Mouse (Mus musculus) left cerebral cortex, adult 9 months (tissue): ENCODE data around the gene Os9.

ENCODE experiments used
- DNase-seq, 2 experiments: peaks; one replicate each; pipeline ENCODE4 v3.0.0; 2022; ENCODE audit warnings: low spot score in 2 of 2

Gene Os9

DNA sequence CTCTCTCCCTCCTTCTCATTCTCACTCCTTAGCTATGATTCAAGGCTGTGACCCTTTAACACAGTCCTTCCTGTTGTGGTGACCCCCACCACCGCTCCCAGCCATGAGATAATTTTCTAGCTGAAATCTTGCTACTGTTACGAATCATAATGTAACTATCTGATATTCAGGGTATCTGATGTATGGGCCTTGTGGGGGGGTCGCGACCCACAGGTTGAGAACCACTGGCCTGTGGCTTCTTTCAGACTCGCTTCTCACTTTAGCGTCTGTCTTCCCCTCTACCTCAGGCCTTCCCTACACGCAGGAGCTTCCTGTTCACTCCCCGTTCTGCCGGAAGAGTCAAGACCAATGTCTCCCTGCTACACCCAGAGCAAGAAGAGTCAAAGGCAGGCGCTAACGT, 2.5 kb downstream of the Os9 start:
- DNase-seq: no peak

DNA sequence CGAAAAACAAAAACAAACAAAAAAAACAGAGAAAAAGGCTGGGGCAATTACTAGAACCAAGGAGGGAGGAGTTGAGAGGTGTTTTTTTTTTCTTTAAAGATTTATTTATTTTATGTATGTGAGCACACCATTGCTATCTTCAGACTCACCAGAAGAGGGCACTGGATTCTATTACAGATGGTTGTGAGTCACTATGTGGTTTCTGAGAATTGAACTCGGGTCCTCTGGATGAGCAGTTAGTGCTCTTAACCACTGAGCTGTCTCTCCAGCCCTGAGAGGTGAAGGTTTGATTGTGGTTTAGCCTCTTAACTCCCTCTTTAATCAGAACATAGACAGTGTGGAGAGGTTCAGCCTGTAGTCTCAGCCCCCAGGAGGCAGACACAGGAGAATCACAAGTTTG, 5.9 kb downstream of the Os9 start:
- DNase-seq: no peak

DNA sequence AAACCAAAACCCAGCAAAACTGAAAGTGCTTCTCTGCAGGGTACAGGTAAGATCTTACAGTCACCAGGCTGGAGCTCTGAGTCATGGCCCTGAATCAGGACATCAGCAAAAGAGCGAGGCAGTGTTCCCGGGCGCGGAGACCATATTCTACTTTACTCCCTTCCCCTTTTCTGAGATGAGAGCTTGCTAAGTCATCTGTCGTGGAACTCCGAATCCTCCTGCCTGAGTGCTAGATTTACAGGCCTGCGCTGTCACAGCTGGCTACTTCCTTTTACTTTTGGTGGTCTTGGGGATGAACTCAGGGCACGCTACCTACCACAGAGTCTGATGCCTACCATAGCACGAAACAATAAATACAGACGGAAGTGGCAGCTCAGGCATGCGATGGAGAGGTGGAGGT, 6.5 kb downstream of the Os9 start:
- DNase-seq: no peak

DNA sequence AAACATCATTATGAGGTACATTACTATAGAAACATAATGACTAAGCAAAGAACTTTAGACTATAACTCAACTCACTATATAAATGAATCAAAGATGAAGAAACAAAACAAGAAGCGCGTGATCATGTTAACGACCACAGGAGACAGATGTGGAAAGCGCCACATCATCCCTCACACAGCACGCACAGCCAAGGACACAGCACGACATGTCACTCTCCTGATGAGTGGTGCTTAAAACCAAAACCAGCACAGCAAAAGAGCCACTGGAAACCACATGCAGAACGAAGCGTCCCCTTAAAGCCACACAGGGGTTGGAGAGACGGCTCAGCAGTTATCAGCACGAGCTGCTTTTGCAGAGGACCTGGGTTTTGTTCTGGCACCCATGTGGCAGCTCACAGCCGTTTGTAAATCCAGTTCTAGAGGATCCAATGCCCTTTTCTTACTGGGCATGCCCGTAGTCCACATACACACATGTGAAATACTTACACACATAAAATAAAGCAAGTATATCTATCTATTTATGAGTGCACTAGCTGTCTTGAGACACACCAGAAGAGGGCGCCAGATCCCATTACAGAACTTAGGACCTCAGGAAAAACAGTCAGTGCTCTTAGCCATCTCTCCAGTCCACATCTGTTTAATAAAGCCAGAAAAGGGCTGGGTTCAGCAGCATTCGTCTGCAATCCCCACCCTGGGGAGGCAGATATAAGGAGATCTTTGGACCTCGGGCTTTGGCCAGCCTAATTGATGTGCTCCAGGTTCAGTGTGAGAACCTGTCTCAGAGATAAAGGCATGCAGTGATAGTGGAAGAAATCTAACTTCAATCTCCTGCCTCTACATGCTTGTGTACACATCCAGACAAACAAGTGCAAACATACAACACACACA, 9.7 kb downstream of the Os9 start:
- DNase-seq: no peak

DNA sequence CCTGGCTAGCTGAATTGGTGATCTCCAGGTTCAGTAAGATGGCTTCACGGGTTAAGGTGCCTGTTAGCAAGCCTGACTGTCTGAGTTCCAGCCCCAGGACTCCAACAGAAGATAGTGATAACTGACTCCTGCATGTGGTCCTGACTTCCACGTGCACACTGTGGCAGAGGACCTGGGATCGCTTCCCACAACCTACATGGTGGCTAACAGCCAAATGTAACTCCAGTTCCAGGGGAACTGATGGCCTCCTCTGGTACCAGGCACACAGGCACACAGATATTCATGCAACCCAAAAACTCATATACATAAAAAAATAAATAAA, 12.7 kb downstream of the Os9 start:
- no peak for DNase-seq

DNA sequence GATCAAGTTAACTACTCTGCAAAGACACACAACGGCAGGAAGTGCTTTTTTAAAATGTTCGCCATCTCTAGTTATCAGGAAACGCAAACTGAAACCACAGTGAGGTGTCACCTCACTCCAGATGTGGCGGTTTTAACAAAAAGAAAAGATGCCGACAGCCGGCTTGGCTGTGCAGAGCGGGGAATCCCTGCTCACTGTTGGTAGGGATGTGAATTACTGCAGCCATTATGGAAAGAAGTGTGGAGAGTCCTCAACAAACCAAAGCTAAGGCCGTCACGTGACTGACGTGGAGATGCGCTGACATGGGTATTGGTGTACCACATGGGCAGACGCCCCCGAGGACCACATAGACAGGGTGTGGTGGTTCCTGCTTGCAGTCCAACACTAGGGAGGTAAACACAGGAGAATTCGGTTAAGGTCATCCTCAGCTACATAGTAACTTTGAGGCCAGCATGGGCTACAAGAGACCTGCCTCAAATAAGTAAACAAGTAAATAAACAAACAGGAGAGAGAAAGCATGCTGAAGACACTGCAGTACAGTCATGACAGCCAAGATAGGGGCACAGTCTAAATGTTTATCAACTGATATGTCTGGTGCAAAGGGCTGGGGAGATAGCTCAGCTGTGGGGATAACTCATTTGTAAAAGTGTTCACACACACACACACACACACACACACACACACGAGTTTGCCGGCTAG, 13.2 kb downstream of the Os9 start:
- no peak for DNase-seq

DNA sequence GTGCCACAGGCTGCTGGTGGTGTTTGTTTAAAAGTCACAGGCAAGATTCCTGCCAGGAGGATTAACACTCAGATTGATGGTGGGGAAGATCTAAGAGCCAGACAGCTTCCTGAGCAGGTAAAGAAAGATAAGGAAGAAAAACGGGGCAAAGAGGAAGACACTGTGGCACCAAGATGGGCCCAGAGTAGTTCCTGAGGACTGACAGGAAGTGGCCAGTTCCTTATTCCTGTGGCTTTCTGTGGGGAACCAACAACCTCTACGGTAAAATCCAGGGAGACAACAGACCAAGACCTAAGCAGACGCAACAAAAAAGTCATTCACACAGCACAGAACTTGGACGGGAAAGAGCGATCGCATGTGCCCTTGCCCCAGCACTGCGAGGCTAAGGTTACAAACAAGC, 17.3 kb downstream of the Os9 start:
- no peak for DNase-seq

DNA sequence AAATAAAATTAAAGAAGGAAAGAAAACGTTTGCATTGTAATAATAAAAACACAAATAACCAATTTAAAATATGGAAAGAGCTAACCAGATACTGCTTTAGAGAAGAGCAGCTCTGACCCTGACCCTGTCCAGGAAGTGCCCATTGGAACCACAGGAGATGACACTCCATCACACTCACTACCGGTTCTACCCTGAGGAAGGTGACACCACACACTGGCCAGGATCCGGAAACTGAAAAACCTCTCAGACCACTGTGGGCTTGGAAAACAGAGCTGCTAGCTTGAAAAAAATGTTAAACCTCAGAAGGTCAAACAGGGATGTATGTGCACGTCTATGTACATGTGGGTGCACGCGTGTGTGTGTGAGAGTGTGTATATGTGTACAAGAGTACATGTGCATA, 19.8 kb downstream of the Os9 start:
- no peak for DNase-seq

DNA sequence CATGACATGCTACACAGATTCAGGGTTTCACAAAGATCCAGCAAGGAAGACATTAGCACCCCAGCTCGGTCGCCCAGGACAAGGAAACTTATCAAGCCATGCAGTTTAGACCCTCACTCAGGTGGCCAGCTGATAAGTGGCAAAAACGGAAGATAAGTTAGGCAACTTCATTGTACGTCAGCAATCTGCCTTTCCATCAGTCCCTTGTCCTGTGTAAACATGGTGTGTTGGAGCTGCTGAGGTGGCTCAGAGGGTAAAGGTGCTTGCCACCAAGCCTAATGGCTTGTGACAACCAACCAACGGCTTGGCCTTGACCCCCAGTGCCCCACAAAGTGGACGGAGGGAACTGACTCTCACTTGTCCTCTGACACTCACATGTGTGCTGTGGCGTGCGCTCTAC, 20.5 kb downstream of the Os9 start:
- DNase-seq: no peak

DNA sequence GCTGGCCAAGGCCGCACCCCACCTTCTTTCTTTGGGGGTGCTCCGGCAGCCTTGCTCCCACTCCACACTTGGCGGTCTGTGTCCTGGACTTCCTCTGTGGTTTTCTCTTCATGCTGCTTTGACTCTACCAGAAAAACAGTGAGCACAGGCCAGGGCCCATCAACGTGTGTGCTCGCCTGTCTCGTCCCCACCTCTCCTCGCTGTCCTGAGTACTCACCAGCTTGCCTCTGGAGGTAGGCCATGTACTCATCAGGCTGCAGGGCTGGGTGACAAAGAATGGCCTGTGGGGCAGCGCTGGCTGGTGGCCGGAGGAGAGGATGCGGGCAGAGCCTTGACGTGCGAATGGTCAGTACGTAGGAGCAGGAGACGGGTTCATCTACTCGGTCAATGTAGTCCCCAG, 21.1 kb downstream of the Os9 start:
- DNase-seq: no peak

DNA sequence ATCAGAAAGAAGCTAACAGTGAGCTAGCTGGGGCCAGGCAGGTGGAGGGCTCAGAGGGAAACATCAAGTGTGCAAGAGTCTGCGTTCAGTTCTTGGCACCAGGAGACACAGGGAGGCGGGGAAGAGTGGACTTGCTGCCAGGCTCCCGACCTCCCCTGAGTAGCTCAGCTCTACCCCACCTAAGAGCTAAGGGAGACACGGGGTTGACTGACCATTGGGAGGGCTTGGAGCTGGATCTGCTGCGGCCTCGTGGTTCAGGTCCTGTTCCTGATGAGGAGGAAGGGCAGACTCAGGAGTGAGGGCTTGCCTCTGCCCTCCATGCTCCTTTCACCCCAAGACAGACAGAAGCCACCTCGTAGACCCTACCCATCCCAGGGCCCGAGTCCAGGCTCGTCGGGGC, 21.7 kb downstream of the Os9 start:
- DNase-seq: no peak

DNA sequence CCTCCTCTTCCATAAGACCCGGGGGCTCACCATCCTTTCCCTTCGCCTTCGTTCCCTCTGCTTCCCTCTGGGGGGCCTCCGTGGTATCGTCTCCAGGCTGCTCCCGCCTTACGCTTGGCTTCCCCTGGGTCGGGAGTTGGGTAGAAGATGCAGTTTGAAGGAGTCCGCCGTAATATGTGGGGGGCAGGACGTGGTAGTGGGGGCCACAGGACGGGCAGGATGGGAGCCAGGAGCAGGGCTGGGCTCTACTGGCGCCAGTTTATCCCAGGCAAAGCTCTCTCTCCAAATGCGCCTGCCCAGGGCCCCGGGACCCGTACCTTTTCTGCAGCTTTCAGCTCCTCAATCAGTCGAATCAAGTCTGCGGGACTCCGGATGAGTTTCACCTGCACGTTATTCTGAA, 22.4 kb downstream of the Os9 start:
- no peak for DNase-seq

DNA sequence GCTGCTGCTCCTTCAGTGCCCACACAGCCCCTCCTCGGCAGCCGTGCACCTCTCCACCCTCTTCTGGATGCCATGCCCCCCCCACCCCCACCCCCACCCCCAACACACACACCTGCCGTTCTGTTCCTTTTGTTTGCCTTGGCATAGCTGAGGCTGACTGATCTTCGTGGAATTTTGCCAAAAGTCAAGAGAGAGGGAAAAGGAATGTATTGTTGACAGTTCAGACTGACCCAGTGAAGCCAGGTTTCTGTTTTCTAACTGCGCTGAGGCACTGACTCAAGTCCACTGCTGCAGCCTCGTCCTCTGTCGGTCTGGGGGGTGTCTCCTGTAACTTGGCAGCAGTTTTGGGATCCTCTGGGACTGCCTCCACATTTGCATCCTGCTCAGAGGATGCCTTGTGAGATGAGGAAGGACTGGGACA, 26.5 kb downstream of the Os9 start:
- DNase-seq: no peak

DNA sequence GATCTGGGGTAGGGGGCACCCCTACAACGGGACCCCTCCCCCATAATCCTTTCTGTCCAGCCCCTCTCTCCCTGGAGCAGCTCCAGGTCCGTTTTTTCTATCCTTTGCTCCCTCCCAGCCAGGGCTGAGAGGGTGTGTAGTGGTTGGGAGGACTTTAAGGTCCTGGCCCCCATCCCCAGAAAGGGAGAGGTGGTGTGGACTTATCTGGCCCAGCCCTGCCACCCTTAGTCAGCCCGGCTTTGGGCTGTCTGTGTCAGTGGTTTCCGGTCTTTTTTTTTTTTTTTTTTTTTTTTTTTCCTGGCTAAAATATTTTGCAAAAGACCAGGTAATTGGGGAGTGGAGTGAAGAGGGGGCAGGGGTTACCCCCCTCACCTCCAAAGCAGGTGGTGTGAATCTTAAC, 28.2 kb downstream of the Os9 start:
- no peak for DNase-seq

DNA sequence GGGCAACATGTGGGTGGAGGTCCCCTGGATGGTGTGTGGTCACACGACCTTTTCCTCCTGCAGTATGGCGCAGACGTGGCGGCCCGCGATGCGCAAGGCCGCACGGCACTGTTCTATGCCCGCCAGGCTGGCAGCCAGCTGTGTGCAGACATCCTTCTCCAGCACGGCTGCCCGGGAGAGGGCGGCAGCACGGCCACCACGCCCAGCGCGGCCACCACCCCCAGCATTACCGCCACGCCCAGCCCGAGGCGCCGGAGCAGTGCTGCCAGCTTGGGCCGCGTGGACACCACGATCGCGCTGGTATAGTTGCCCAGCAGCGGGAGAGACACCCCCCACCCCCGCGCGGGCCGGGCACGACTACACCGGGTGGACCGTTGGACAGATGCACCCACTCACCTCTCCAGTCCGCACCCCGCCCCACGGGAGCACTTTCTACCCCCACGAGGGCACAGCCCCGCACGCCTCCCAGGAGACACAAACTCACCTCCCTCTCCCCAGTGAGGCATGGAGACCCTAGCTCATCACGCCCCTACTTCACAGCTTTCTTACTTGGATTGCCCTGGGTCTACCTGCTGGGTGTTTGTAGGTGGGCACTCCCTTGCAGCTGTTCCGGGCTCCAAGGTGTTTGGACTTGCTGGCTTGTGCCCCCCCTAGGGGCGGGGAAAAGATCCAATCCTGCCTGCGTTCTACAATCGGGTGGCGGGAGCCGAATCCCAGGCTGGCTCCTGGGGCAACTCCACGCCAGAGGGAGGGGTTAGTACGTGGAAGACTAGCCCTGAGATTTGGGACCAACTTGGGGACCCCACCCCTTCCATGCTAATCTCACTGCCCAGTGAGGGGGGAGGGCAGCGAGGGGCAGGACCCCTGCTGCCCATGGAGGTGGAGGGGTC, 29.2 kb downstream of the Os9 start:
- DNase-seq: no peak

DNA sequence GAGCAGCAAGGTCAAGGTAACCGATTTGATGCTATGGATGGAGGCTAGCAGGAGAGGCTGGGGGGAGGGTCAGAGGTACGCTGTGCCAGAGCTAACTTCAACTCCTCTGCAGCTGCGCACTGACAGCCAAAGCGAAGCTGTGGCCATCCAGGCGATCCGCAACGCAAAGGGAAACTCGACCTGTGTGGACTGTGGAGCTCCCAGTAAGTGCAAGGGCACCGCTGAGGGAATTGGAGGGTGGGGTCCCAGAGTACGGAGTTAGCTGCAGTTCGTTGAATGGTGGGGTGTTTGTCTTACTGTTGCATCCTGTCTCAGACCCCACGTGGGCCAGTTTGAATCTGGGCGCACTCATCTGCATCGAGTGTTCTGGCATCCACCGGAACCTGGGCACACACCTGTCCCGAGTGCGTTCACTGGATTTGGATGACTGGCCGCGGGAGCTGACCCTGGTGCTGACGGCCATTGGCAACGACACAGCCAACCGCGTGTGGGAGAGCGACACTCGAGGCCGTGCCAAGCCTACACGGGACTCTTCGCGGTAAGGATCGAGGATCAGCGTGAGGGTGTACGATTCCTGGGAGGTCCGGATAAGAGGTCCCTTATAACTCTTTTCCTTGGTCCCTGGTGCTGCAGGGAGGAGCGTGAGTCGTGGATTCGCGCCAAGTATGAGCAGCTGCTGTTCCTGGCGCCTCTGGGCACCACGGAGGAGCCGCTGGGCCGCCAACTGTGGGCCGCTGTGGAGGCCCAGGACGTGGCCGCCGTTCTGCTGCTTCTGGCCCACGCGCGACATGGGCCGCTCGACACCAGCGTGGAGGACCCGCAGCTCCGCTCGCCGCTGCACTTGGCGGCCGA, 30.1 kb downstream of the Os9 start:
- DNase-seq: no peak

DNA sequence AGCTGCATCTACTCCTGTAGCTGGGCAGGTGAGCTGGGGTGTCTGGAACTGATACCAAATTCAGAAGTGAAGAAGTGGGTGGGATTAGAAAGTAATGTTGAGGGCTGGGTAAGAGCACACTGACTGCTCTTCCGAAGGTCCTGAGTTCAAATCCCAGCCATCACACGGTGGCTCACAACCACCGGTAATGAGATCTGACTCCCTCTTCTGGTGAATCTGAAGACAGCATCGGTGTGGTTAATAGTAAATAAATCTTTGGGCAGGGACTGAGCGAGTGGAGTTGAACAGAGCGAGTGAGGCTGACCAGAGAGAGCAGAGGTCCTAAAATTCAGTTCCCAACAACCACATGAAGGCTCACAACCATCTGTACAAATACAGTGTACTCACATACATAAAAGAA, 35.3 kb downstream of the Os9 start:
- DNase-seq: no peak

DNA sequence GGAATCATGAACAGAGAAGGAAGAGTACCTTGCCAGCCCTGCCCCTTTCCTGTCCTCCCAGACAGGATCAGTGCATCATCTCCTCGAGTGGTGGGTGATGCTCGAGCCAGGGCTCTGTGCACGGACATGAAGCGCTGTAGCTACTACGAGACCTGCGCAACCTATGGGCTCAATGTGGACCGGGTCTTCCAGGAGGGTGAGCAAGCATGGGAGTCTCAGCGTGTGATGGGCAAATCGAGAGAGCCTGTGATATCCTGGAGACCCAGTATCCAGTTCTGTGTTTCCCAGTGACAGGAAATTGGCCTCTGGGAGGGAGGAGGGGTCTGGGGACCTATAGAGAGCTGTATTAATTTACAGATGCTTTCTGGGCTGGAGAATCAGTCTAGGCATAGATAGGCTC, 35.9 kb downstream of the Os9 start:
- no peak for DNase-seq

DNA sequence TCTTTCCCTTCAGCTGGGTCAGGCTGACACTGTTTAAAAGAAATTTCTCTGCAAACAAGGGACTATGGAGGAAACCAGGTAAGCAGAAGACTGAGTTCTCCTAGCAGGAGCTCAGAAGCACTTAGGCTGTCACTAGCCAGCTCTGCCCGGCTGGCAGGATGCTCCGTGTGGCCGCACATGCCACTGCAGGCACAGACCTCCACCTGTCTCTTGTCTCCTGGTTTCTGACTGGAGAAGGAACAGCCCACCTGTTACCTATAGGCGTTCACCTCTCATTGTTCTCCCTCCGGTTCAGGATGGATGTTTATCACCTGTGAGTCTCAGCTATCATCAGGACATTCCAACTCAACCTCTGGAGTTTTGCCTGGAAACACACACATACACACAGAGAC, 37.0 kb downstream of the Os9 start:
- no peak for DNase-seq

DNA sequence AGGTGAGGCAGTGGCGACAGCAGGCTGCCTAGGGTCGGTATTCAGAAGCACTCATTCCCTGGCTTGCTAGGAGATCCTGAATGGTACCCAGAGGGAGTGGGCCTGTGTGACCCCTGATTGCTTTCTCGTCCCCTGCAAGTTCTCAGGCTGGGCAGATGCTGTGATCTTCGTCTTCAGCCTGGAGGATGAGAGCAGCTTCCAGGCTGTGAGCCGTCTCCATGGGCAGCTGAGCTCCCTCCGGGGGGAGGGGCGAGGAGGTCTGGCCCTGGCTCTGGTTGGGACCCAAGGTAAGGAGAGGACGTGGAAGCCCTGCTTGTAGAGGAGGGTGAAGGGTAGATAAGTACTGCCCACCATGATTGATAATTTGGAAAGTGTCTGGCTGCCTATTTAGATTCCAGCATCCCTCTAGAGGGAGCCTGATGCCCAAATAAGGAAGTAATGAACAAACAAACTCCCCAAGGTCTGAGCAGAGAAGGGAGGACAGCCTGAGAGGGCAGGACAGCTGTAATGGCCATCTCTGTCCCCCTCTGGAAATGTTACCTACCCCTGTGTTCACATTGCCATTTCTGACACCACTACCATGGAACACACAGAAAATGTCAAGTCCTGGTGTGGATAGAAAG, 37.5 kb downstream of the Os9 start:
- DNase-seq: no peak

DNA sequence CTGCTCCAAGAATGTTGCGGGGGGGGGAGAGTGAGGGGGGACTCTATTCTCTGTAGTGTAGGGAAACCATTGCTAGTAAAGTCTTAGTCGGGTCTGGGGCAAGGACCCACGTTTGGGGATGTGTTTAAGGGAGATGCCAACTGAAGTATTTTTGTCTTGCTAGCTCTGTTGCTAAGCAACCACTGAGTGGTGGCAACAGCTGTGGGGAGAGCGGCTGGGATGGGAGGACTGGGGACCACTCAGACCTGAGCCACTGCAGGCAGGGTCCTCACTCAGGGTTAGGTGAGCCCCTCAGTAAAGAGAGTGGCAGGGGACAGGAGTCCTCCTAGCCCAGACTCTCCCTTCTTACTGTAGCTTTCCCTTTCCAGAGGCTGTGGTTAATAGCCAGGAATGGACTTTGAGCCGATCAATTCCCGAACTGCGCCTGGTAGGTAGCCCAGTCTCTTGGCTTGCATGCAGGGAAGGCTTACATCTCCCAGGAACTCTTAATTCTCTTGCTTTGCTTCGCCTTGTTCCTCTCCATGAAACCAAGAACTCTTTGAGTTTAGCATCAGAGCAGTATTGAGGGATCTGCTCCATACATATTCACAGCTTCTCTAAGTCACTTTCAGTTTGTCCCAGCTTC, 38.8 kb downstream of the Os9 start:
- no peak for DNase-seq
